Mouse (Mus musculus): ENCODE results near the gene Olfr800.

Gene Olfr800

DNA sequence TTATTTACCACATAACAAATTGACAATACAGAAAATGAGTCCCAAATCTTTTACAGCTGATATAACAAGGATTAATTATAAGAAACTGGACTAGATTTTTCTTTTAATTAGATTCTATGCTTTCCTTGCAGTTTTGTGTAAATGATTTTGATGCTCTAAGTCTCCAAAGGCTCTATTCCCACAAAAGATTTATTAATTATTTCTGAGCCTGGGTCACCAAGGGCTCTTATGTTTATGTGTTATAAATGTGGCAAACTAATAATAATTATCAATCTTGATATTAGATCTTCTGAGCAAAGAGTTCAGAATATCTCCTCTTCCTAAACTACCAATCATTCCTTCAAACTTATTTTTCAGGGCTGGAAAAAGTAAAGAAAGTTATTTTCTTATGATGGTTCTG lies at the start of gene Olfr800:
TSS of gene Olfr800 (plus strand) at position 301 of the 400 bp plus-strand sequence.
- DNase-seq (ENCODE audit: low spot score), result no peak

- DNase-seq (ENCODE audit: low spot score), result no peak
Measured at GRCm38 (mm10) chr10:129612470-129612869, 45.0 kb upstream of the Olfr800 start, which contains the start of gene Olfr796. Olfr796 (minus strand) TSS chr10:129612570.

- DNase-seq (ENCODE audit: low spot score), result no peak
Measured at GRCm38 (mm10) chr10:129621724-129622123, 35.8 kb upstream of the Olfr800 start.

DNA sequence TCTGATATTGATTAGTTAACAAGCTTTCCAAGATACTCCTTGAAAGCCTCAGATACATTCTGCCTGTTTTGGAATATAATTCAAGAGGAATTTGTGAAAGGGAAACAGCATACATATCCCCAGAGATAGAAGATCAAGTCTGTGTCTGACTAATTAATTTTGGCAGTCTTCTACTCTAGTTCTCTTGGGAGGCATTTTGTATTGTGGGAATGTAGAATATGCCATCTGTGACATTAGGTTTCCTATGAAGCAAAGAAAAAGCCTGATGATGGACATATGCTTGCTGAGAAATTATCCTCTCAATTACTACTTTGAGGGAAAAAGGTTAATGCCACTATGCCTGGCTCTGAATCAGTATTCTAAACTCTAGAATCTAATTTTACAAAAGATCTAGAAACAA lies 34.2 kb upstream of the Olfr800 start:
- DNase-seq (ENCODE audit: low spot score), result no peak

- no peak for DNase-seq (ENCODE audit: low spot score)
Measured at GRCm38 (mm10) chr10:129627834-129628233, 29.7 kb upstream of the Olfr800 start, which contains the start of gene Olfr798. Olfr798 (minus strand) TSS chr10:129627934.

DNA sequence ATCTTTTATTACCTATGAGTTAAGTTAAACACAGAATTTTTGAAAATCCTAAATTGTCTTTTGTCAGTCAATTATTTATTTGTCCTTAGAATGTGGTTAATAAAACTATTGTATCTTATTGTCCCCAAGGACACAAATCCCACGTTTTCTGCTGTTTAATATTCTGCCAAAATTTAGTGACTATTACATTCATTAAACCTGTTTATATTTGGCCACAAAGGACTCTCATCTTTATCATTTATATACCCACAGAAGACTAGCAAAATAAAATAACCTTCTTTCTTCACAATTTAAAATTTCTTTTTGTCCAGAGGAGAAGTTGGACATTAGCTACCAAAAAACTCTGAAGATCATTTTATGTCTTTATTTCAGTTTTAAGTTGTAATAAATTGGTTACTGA lies 20.3 kb upstream of the Olfr800 start, which contains the start of gene Olfr799:
TSS of gene Olfr799 (plus strand) at position 301 of the 400 bp plus-strand sequence.
- no peak for DNase-seq (ENCODE audit: low spot score)

DNA sequence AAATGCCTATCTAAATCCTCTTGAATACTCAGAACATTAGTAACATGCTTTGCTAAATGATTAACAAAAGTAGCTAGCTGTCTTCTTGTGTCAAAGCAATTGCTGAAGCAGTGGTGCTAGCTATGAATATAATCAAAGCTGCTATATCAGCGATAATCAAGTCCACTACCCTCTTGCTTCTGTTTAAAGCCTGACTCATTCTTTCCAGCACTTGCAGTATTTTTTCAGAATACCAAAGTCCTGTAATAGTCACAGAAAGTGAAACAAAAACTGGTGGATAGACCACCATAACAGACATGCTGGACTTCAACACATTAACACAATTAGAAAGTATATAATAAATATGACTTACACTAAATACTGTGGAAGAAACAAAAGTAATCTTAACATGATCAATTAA lies 5.7 kb upstream of the Olfr800 start:
- DNase-seq (ENCODE audit: low spot score), result no peak

DNA sequence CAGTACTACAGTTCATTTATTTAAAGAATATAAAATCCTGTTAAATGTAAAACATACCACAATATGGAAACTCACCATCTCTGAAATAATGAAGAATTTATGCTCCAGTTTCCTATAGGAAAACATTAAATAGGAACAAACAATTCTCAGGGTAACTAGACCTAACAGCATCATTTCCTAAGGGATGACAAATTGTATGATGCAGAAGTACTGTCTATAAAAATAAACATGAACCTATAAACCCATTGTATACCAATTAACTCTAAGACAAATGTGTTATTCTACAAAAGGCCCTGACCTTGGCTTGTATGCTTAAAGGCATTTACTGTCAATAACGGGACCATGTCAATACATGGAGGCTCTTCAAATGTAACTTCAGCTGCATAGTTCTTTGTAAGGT lies 16.3 kb downstream of the Olfr800 start, which contains the start of gene Olfr801:
TSS of gene Olfr801 (minus strand) at position 101 of the 400 bp plus-strand sequence.
- no peak for DNase-seq (ENCODE audit: low spot score)

DNA sequence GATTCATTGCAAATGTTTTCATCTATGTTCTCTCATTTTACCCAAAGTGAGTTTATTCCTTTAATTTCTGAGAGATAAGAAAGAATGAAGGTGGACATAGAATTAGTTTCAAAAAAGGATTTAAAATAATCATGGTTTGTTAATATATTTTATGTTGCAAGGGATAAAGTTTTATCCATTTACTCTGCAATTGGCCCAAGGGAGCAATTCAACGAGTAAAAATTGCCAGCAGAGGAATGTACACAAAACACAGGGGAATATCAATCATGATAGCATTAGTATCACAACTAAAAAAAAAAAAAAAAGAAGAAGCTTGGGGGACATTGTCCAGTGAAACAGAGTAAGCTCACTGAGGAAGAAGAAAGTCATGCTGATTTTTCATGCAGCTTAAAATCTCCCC lies 30.6 kb downstream of the Olfr800 start, which contains the start of gene Olfr802:
TSS of gene Olfr802 (minus strand) at position 101 of the 400 bp plus-strand sequence.
- DNase-seq (ENCODE audit: low spot score), result no peak

DNA sequence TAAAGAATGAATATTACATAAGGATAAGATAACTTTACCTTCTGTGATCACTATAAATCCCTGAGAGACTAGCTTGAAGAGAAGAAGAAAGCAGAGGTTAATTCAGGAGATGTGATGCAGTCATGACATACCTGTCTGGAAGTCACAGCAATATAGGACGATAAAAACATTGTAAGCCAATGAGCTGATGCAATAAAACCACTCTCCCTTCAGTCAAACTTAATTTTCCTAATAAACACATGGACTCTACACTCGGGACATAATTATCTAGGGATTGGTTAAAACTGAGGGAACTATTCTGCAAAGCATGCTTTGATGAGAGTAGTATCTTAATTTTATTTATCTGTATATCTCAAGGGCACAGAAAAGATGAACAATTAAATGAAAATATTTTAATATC lies 36.7 kb downstream of the Olfr800 start, which contains the start of gene Olfr803:
TSS of gene Olfr803 (minus strand) at position 101 of the 400 bp plus-strand sequence.
- no peak for DNase-seq (ENCODE audit: low spot score)

- DNase-seq (ENCODE audit: low spot score), result no peak
Measured at GRCm38 (mm10) chr10:129702910-129703309, 45.4 kb downstream of the Olfr800 start, which contains the start of gene Olfr804. Olfr804 (plus strand) TSS chr10:129703210.

Measured in T-cell, adult 2 months (primary cell).